15 mouse cellular contexts compared by ENCODE assay signal in the genomic region with DNA sequence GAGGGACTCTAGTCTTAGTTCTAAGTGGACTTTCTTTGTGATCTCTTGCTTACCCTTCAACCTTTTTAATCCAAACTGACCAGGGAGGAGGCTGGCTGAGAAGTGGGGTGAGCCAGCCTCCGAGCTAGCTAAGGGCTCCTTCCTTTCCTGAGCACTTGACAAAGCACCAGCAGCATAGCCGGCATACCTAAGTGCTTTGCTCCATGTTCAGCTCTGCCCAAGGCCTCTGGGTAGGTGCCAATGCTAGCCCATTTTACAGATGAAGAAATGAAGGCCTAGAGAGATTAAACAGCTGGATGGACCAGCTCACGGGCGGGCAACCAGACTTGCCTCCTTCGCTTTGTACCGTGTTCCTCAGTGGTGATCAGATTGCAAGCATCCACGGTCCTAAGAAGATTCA. TPM values are rescaled to one million over a fixed set of nuclear protein-coding genes. Genes with fewer than 3 reads are reported as not detected.
DNase-seq lines count a peak whose midpoint lies in the region; ATAC-seq and TF ChIP-seq lines count a peak whose summit lies in the region.
"Had no signal": no experiment of that assay in that cellular context is flagged by ENCODE, and none has a peak within 500 bp of the region (broad histone marks: within the 10 kb centered on the region; RNA-seq: fewer than 3 reads in every experiment).

No protein-coding gene starts in this region.

- peaks cover 43% of the 10 kb centered on the region for H3K4me1 ChIP-seq in kidney, adult 2 months (ENCODE audit: control insufficient read depth, insufficient read depth, low read length)
- peaks cover 11% of the 10 kb centered on the region for H3K4me1 ChIP-seq in embryonic facial prominence, embryonic 11.5 days (ENCODE audit: control insufficient read depth, insufficient read depth, low read length)
- H3K4me1 ChIP-seq in intestine, embryonic 16.5 days (ENCODE audit: control insufficient read depth, insufficient read depth, low read length): peaks cover 67% of the 10 kb centered on the region
- H3K4me1 ChIP-seq in liver, embryonic 13.5 days (replicated peaks): peaks cover 94% of the 10 kb centered on the region
- H3K4me1 ChIP-seq in midbrain, embryonic 10.5 days: peaks cover 67% of the 10 kb centered on the region

- DNase-seq in kidney, adult 2 months: peak; percentile 7
- no peak for DNase-seq in kidney, postnatal 4 days
- DNase-seq in embryonic facial prominence, embryonic 11.5 days (ENCODE audit: low spot score): no peak
- DNase-seq in liver, embryonic 13.5 days: no peak
- no peak for DNase-seq in left cerebral cortex, postnatal 36 days (ENCODE audit: low spot score in 2 of 2)
- no peak for DNase-seq in midbrain, embryonic 10.5 days (ENCODE audit: low spot score)
- no peak for DNase-seq in cerebellum, postnatal 14 days
- DNase-seq: cerebellum, adult 2 months; heart, postnatal 10 days; lung, postnatal 10 days; thymus, postnatal 36 days had no signal

- TF ChIP-seq CTCF in kidney, adult 2 months (conservative IDR thresholded peaks at IDR 0.05; ENCODE audit: insufficient read depth, insufficient read length, low read depth, low read length): no peak

- H3K9ac ChIP-seq in embryonic facial prominence, embryonic 11.5 days (replicated peaks; ENCODE audit: low read length): 0 out of 2 replicates have a peak overlapping the region, but pooled peaks have one; percentile 1
- H3K9ac ChIP-seq in intestine, embryonic 16.5 days (ENCODE audit: low read depth, low read length): no peak overlapping the region
- no peak overlapping the region for H3K9ac ChIP-seq in liver, embryonic 13.5 days

- peak overlapping the region; percentile 79; the same call in 1 of the 2 replicates for H3K4me2 ChIP-seq in embryonic facial prominence, embryonic 11.5 days (ENCODE audit: low read depth, low read length)
- H3K4me2 ChIP-seq in intestine, embryonic 16.5 days (ENCODE audit: low read depth, low read length): peak overlapping the region; percentile 72; the same call in 1 of the 2 replicates
- peak overlapping the region; percentile 94 for H3K4me2 ChIP-seq in liver, embryonic 13.5 days

- intact Hi-C loops in left cerebral cortex, postnatal 36 days (cut with DNase I): no loop called here

- no peaks in the 10 kb centered on the region for H3K9me3 ChIP-seq in embryonic facial prominence, embryonic 11.5 days (replicated peaks; ENCODE audit: control insufficient read depth, low read length)
- no peaks in the 10 kb centered on the region for H3K9me3 ChIP-seq in intestine, embryonic 16.5 days (ENCODE audit: control insufficient read depth, low read length)
- no peaks in the 10 kb centered on the region for H3K9me3 ChIP-seq in liver, embryonic 13.5 days (replicated peaks)
- no peaks in the 10 kb centered on the region for H3K9me3 ChIP-seq in midbrain, embryonic 10.5 days (replicated peaks)

- H3K27me3 ChIP-seq in kidney, adult 2 months (replicated peaks; ENCODE audit: control insufficient read depth, insufficient read depth, low read length): no peaks in the 10 kb centered on the region
- H3K27me3 ChIP-seq in embryonic facial prominence, embryonic 11.5 days (ENCODE audit: control insufficient read depth, insufficient read depth, low read length): no peaks in the 10 kb centered on the region
- no peaks in the 10 kb centered on the region for H3K27me3 ChIP-seq in intestine, embryonic 16.5 days (replicated peaks; ENCODE audit: control insufficient read depth, insufficient read depth, low read length)
- H3K27me3 ChIP-seq in liver, embryonic 13.5 days: no peaks in the 10 kb centered on the region
- peaks cover 56% of the 10 kb centered on the region for H3K27me3 ChIP-seq in midbrain, embryonic 10.5 days (ENCODE audit: low read depth, poor library complexity, severe bottlenecking)

- TF ChIP-seq POLR2A in kidney, adult 2 months (IDR thresholded peaks at IDR 0.05; ENCODE audit: low read depth, low read length): no peak

- 76% methylated on average over 7 of the region's 7 CpGs for WGBS in kidney, adult 2 months
- WGBS in embryonic facial prominence, embryonic 11.5 days: 85% methylated on average over 7 of the region's 7 CpGs
- WGBS in intestine, embryonic 16.5 days: 79% methylated on average over 7 of the region's 7 CpGs
- 89% methylated on average over 7 of the region's 7 CpGs for WGBS in liver, embryonic 13.5 days (ENCODE audit: insufficient replicate concordance)
- 88% methylated on average over 7 of the region's 7 CpGs for WGBS in midbrain, embryonic 10.5 days

- H3K36me3 ChIP-seq in kidney, adult 2 months (ENCODE audit: control insufficient read depth, insufficient read depth, low read length): no peaks in the 10 kb centered on the region
- no peaks in the 10 kb centered on the region for H3K36me3 ChIP-seq in embryonic facial prominence, embryonic 11.5 days (replicated peaks; ENCODE audit: control insufficient read depth, insufficient read depth, low read depth, low read length)
- no peaks in the 10 kb centered on the region for H3K36me3 ChIP-seq in intestine, embryonic 16.5 days (ENCODE audit: control insufficient read depth, insufficient read depth, low read length)
- peaks cover 37% of the 10 kb centered on the region for H3K36me3 ChIP-seq in liver, embryonic 13.5 days
- no peaks in the 10 kb centered on the region for H3K36me3 ChIP-seq in midbrain, embryonic 10.5 days

- peak overlapping the region; percentile 2 for H3K27ac ChIP-seq in kidney, adult 2 months (ENCODE audit: insufficient read depth, low read depth, low read length)
- no peak overlapping the region for H3K27ac ChIP-seq in embryonic facial prominence, embryonic 11.5 days (replicated peaks; ENCODE audit: low read depth, low read length)
- no peak overlapping the region for H3K27ac ChIP-seq in intestine, embryonic 16.5 days (ENCODE audit: low read length)
- peak overlapping the region; percentile 94 for H3K27ac ChIP-seq in liver, embryonic 13.5 days
- H3K27ac ChIP-seq in midbrain, embryonic 10.5 days (replicated peaks): no peak overlapping the region
- H3K27ac ChIP-seq: kidney, postnatal 0 days had no signal

- H3K4me3 ChIP-seq in kidney, adult 2 months (ENCODE audit: insufficient read depth, low read depth, low read length): no peak overlapping the region
- no peak overlapping the region for H3K4me3 ChIP-seq in embryonic facial prominence, embryonic 11.5 days (ENCODE audit: low read depth, low read length)
- H3K4me3 ChIP-seq in intestine, embryonic 16.5 days (ENCODE audit: low read length): no peak overlapping the region
- H3K4me3 ChIP-seq in liver, embryonic 13.5 days (replicated peaks): peak overlapping the region; percentile 88
- H3K4me3 ChIP-seq in midbrain, embryonic 10.5 days: no peak overlapping the region
- H3K4me3 ChIP-seq: myocyte had no signal

- ATAC-seq in embryonic facial prominence, embryonic 11.5 days (replicated peaks; ENCODE audit: insufficient number of reproducible peaks, low FRiP score, low TSS enrichment, low read depth): no peak
- no peak for ATAC-seq in intestine, embryonic 16.5 days
- ATAC-seq in liver, embryonic 13.5 days (ENCODE audit: low read depth): no peak

RNA-seq across cellular contexts. Expression of a gene that starts 3.1 kb away (rescaled TPM):
- polyA plus RNA-seq in kidney, adult 2 months (2012; rRNA removed): 60.8 and 61.1 TPM in 2 replicates
- polyA plus RNA-seq in embryonic facial prominence, embryonic 11.5 days (2014; fragmentation: Nextera tagmentation; extraction: Ambion mirVana): 73.3 and 73.5 TPM in 2 replicates
- polyA plus RNA-seq in intestine, embryonic 16.5 days (2015; fragmentation: Nextera tagmentation; extraction: Ambion mirVana): 11.8 and 44.1 TPM in 2 replicates
- 27.4 and 29.3 TPM in 2 replicates for polyA plus RNA-seq in liver, embryonic 13.5 days (2015; fragmentation: Nextera tagmentation; extraction: Ambion mirVana)
- total RNA-seq in left cerebral cortex, postnatal 36 days (2021): 10 to 100 TPM; 15.0 to 17.4 TPM
- polyA plus RNA-seq in midbrain, embryonic 10.5 days (2016; fragmentation: Nextera tagmentation; extraction: Ambion mirVana): 32.0 and 36.5 TPM in 2 replicates

RNA-seq across cellular contexts. Expression of a gene that starts 26.4 kb away (rescaled TPM):
- polyA plus RNA-seq in kidney, adult 2 months (2012; rRNA removed): 0.14 and 0.22 TPM in 2 replicates
- polyA plus RNA-seq in embryonic facial prominence, embryonic 11.5 days (2014; fragmentation: Nextera tagmentation; extraction: Ambion mirVana): 0.11 TPM in 1 of 2 replicates, not detected in the other
- 0.24 and 0.34 TPM in 2 replicates for polyA plus RNA-seq in intestine, embryonic 16.5 days (2015; fragmentation: Nextera tagmentation; extraction: Ambion mirVana)
- not detected in 2 replicates for polyA plus RNA-seq in liver, embryonic 13.5 days (2015; fragmentation: Nextera tagmentation; extraction: Ambion mirVana)
- total RNA-seq in left cerebral cortex, postnatal 36 days (2021): under 1 TPM in 1 of 2 experiments, not detected in 1; 0.29 TPM
- not detected in 2 replicates for polyA plus RNA-seq in midbrain, embryonic 10.5 days (2016; fragmentation: Nextera tagmentation; extraction: Ambion mirVana)
- total RNA-seq: adrenal gland, postnatal 10 days had no signal
- polyA plus RNA-seq: myocyte had no signal

Comparison
In these comparisons a context has a peak if more than half of its experiments do, and no peak if none do; other contexts are left out.
1. H3K27ac ChIP-seq: peak in kidney, adult 2 months (single experiment) and liver, embryonic 13.5 days (single experiment); none in embryonic facial prominence, embryonic 11.5 days (single experiment), intestine, embryonic 16.5 days (single experiment) and midbrain, embryonic 10.5 days (single experiment).
2. Peak in every context shown above with its lines, with median percentiles within 50 percentile points of each other: H3K4me2 ChIP-seq.